Mouse (Mus musculus) megakaryocyte, embryonic 14.5 days (primary cell): ENCODE measurements around the gene Gm45717. TPM values are rescaled to one million over a fixed set of nuclear protein-coding genes. Genes with fewer than 3 reads are reported as not detected.

Experiments used
- H3K27me3 ChIP-seq: replicated peaks from 2 replicates; pipeline ENCODE3; 2012; ENCODE audit warnings: inconsistent platforms
- H3K36me3 ChIP-seq: replicated peaks from 2 replicates; pipeline ENCODE3; 2012; ENCODE audit warnings: low read length, inconsistent platforms, mixed read lengths
- H3K4me1 ChIP-seq: 2 replicates; pipeline ENCODE4 v1.6.1; 2012; ENCODE audit warnings: inconsistent platforms
- H3K4me3 ChIP-seq: replicated peaks from 2 replicates; pipeline ENCODE3; 2012; ENCODE audit warnings: moderate library complexity, mild to moderate bottlenecking, inconsistent platforms
- H3K9me3 ChIP-seq: 2 replicates; pipeline ENCODE4 v1.6.1; 2012; ENCODE audit warnings: inconsistent platforms
- FLI1 ChIP-seq: IDR thresholded peaks from 2 replicates; pipeline ENCODE4 v1.6.1; 2012; ENCODE audit warnings: low read length, inconsistent platforms, mixed read lengths
- GATA1 ChIP-seq: IDR thresholded peaks from 3 replicates; pipeline ENCODE4 v1.6.1; 2012; ENCODE audit warnings: mixed read lengths, low read length, inconsistent platforms, borderline replicate concordance
- polyA plus RNA-seq: library from polyadenylated mRNA; stranded (reverse); fragments of >175 nt; gene quantifications from 2 replicates; pipeline ENCODE4 v1.2.3, GENCODE M21; 2012; ENCODE audit warnings: low replicate concordance; ENCODE audit not compliant: insufficient read depth

Gene Gm45717
- polyA plus RNA-seq, 1 experiment: not detected

DNA sequence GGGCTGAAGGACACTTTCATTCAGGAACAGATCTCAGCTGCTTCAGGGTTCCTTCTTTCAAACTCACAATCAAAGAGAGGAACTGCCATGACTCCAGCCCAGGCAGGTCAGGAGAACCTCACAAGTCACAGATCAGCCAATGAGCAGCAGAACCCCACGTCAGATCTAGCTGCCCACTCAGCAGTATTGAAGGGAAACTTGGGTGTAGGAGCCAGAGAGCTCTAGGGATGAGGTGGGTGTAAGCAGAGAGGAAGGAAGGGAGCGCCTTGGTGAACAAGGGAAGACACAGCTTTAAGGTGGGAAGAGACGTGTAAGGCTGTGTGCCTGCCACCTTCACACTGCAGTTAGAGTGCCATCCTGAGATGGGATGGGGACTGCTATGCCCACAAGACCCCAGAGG is 43.4 kb downstream of the Gm45717 start:
- H3K36me3 ChIP-seq: no peaks in the 10 kb centered on the region
- H3K4me3 ChIP-seq: peak overlapping the region; percentile 12
- no peaks in the 10 kb centered on the region for H3K27me3 ChIP-seq
- peaks cover 67% of the 10 kb centered on the region for H3K4me1 ChIP-seq
- H3K9me3 ChIP-seq: no peaks in the 10 kb centered on the region
- no peak for TF ChIP-seq GATA1

DNA sequence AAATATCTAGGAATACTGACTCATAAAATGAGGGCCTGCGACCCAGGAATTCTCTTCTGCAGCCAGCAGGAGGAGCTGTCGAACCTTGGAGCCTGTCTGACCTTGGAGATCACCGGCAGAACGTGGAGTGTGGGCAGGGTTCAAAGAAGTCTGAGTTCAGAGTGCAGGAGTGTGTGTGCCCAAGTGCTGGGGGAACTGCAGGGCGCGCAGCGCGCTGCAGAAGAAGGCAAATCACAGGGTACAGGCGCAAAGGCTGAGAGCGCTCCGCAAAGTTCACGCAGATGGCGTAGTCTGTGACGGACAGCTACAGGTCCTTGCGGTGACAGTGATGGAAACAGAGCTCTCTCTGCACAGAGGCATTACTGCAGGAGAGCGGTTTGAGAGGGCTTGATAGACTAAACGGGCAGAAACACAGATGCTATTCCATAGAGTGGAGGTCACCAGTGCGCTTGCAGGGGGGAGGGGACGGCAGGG is 47.1 kb downstream of the Gm45717 start:
- TF ChIP-seq GATA1: no peak
- TF ChIP-seq FLI1: no peak
- Histone ChIP-seq H3K4me1 (peaks cover 60% of the 10 kb centered on the region), H3K4me3 (peak overlapping the region; percentile 91), H3K9me3 (no peaks in the 10 kb centered on the region), H3K36me3 (no peaks in the 10 kb centered on the region), H3K27me3 (peaks cover 3% of the 10 kb centered on the region)

DNA sequence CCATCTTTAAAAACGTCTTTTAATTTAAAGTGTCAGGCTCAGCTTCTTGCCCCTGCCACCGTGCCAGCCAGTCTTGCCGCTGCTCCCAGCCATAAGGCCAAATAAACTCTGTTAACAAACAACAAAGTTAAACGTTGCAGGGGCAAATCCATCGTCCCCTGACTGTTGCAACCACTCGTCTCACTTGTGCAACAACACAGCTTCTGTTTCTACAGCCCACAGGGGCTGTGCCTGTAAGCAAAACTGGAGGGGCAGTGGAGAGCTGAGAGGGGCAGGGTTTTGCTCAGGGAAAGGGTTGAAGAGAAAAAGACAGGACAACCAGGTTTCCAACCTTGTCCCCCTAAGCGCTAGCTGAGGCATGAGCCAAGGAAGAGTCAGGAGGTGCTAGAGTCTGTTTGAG is 47.6 kb downstream of the Gm45717 start:
- H3K4me3 ChIP-seq: peak overlapping the region; percentile 91
- TF ChIP-seq GATA1 (no peak), FLI1 (no peak)
- peaks cover 63% of the 10 kb centered on the region for H3K4me1 ChIP-seq
- H3K9me3 ChIP-seq: no peaks in the 10 kb centered on the region
- H3K36me3 ChIP-seq: no peaks in the 10 kb centered on the region
- H3K27me3 ChIP-seq: peaks cover 3% of the 10 kb centered on the region

DNA sequence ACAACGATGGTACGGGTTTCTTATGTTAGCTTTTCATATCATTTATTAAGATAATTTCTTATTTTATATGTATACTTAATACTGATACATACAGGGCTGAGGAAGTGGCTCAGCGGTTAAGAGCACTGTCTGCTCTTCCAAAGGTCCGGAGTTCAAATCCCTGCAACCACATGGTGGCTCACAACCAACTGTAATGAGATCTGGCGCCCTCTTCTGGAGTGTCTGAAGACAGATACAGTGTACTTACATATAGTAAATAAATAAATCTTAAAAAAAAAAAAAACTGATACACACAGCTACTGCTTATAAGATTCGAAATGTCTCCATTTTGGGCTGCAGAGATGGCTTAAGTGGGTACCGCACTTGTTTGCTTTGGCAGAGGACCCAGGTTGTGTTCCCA is 48.0 kb downstream of the Gm45717 start:
- H3K4me1 ChIP-seq: peaks cover 61% of the 10 kb centered on the region
- H3K9me3 ChIP-seq: no peaks in the 10 kb centered on the region
- peaks cover 3% of the 10 kb centered on the region for H3K27me3 ChIP-seq
- no peaks in the 10 kb centered on the region for H3K36me3 ChIP-seq
- no peak for TF ChIP-seq GATA1
- TF ChIP-seq FLI1: no peak
- no peak overlapping the region for H3K4me3 ChIP-seq

DNA sequence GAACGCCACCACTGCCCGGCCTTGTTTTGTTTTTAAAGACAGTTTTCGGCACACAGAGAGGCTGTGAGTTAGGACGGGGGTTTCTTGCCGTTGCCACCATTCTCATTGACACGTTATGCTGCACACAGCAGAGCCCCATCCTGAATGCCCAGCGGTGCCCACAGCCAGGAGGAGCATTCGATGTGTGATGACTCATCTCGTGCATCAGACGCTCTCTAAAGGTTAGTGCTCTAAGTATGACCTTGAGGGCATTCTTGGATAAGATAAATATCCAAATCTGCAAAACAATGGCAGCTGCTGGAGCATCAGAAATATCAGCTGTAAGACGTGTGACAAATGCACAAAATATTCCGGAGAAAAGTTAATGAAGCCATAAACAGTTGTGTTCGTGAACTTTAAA is 48.6 kb downstream of the Gm45717 start:
- peaks cover 3% of the 10 kb centered on the region for H3K27me3 ChIP-seq
- H3K9me3 ChIP-seq: no peaks in the 10 kb centered on the region
- H3K4me3 ChIP-seq: no peak overlapping the region
- H3K4me1 ChIP-seq: peaks cover 55% of the 10 kb centered on the region
- TF ChIP-seq FLI1 (no peak), GATA1 (no peak)
- peaks cover under 1% of the 10 kb centered on the region for H3K36me3 ChIP-seq

DNA sequence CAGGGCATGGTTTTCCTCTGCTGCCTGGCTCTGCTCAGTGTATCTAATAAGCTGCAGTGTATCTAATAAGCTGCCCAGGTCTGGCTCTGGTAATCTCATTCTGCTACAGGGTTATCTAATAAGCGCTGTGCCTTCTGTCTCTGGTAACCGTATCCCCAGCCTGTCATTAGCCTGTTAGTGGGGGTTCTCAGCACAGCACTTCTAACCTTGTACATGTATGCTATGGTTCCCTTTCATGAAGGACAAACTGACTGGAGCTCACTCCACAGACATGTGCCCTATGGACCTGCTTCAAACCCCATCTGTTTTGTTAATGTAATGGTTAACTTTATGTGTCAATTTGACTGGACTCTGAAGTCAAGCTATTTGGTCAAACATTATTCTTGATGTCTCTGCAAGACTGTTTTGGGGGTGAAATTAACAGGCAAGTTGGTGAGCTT is 50.1 kb downstream of the Gm45717 start:
- TF ChIP-seq GATA1 (no peak), FLI1 (no peak)
- H3K9me3 ChIP-seq: no peaks in the 10 kb centered on the region
- H3K4me1 ChIP-seq: peaks cover 53% of the 10 kb centered on the region
- H3K4me3 ChIP-seq: no peak overlapping the region
- peaks cover 8% of the 10 kb centered on the region for H3K36me3 ChIP-seq
- peaks cover 3% of the 10 kb centered on the region for H3K27me3 ChIP-seq

DNA sequence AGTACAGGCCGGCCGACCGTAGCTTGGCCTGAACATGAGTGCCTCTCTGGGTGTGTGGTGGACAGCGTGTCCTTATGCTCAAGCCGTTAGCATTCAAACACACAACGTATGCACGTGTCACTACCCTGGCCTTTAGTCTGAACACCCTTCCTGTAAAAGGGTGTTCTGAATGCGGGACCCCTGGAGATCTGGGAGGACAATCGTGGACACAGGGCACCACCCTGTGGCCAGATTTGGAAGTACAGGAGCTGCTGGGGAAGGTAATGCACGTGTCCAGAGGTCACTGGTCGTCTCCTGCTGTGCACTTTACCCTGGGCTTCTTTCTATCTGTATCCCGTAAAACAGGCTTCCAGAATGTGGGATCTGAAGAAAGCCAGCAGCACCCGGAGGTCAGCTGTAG is 52.5 kb downstream of the Gm45717 start:
- Histone ChIP-seq H3K4me3 (no peak overlapping the region), H3K36me3 (peaks cover 32% of the 10 kb centered on the region), H3K4me1 (peaks cover 41% of the 10 kb centered on the region), H3K27me3 (peaks cover 3% of the 10 kb centered on the region), H3K9me3 (no peaks in the 10 kb centered on the region)
- TF ChIP-seq FLI1: no peak
- no peak for TF ChIP-seq GATA1

DNA sequence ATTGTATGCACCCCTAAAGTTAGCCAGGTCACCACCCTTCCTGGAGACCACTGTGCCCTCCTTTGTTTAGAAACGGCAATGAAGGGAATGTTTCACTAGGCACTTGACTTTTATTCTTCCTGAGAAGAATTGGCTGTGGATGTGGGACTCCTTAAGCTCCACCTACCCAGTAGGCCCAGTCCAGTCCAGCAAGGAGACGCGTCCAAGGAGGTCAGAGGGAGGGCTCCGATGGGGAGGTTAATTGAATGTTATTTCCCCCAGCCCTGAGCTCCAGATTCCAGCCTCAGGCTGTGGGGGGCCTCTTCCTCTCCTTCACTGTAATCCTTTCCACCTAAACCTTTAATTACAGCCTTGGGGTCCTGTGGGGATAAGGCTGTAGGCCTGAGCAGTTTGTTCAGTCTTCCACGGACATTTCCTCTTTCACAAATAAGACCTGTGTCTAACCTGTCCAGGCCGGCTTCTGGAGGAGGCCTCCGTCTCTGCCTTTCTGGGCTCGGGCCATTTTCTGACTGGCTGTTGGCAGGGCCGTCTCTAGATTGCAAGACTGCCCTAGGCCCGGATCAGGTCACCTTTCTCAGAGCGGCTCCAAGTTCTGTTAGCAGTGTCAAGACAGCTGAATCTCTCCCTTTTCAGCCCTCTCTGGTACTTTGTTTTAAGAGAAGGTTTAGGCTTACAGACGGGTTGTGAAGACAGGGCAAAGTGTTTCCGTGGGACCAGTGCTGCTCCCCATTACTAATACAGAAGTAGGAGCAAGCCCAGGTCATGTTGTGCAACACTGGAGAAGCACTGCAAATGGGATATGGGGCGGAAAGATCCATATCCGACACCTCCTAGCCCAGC is 53.5 kb downstream of the Gm45717 start:
- peaks cover 42% of the 10 kb centered on the region for H3K36me3 ChIP-seq
- no peaks in the 10 kb centered on the region for H3K9me3 ChIP-seq
- peaks cover 39% of the 10 kb centered on the region for H3K4me1 ChIP-seq
- no peak for TF ChIP-seq FLI1
- no peak overlapping the region for H3K4me3 ChIP-seq
- peaks cover 3% of the 10 kb centered on the region for H3K27me3 ChIP-seq

DNA sequence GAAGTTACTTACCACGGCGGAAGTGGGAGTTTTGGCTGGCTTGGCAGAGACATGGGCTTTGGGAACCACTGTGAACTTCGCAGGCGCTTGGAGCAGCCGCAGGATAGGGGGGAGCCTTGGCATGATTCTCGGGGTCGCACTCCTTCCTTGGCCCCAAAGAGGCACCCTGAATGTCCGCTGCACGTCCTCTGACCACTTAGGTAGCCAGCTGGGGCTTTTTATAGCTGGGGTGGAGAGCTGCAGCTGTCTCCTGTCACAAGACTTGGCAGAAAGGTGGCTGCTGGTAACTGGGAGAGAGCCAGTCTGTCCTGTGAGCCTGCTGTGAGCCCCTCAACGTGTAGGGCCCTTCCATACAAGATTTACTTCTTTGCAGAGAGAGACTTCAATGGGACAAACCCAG is 55.5 kb downstream of the Gm45717 start, which contains the start of gene Cox8b:
Gene Cox8b (minus strand): TSS at position 227 of the 400 bp plus-strand sequence.
- no peak within 1 kb of the TSS for H3K4me3 ChIP-seq
- H3K4me1 ChIP-seq: peaks cover 30% of the 10 kb centered on the region
- no peaks in the 10 kb centered on the region for H3K27me3 ChIP-seq
- no peaks in the 10 kb centered on the region for H3K9me3 ChIP-seq
- H3K36me3 ChIP-seq: peaks cover 60% of the 10 kb centered on the region
- TF ChIP-seq GATA1 (no peak), FLI1 (no peak)

Other genes with a start within 250 kb of the Gm45717 start
- gene Cyp2e1, start 192.2 kb downstream of the Gm45717 start, polyA plus RNA-seq: not detected in 2 replicates
- gene Syce1, start 168.1 kb downstream of the Gm45717 start, polyA plus RNA-seq: 0.38 TPM in 1 of 2 replicates, not detected in the other
- 1.8 TPM in 1 of 2 replicates, not detected in the other for gene Zfp941, start 133.8 kb downstream of the Gm45717 start, polyA plus RNA-seq
- not detected in 2 replicates for gene Urah, start 120.9 kb downstream of the Gm45717 start, polyA plus RNA-seq
- 1.1 TPM in 1 of 2 replicates, not detected in the other for gene Scgb1c1, start 110.4 kb downstream of the Gm45717 start, polyA plus RNA-seq
- 0.13 TPM in 1 of 2 replicates, not detected in the other for gene Odf3, start 108.1 kb downstream of the Gm45717 start, polyA plus RNA-seq
- not detected in 2 replicates for gene Gm45785, start 99.6 kb downstream of the Gm45717 start, polyA plus RNA-seq
- gene Ric8a, start 99.0 kb downstream of the Gm45717 start, polyA plus RNA-seq: 57.2 and 112 TPM in 2 replicates
- gene Bet1l, start 98.4 kb downstream of the Gm45717 start, polyA plus RNA-seq: 4.0 and 23.4 TPM in 2 replicates
- 16.6 and 130 TPM in 2 replicates for gene Psmd13, start 74.0 kb downstream of the Gm45717 start, polyA plus RNA-seq
- 25.1 and 60.6 TPM in 2 replicates for gene Sirt3, start 73.6 kb downstream of the Gm45717 start, polyA plus RNA-seq
- not detected in 2 replicates for gene Cox8b, start 55.5 kb downstream of the Gm45717 start, polyA plus RNA-seq
- gene Nlrp6, start 35.0 kb downstream of the Gm45717 start, polyA plus RNA-seq: 18.0 and 21.3 TPM in 2 replicates
- 6.6 and 7.4 TPM in 2 replicates for gene Pgghg, start 14.5 kb downstream of the Gm45717 start, polyA plus RNA-seq
- gene Ifitm5, start 5.6 kb downstream of the Gm45717 start, polyA plus RNA-seq: not detected in 2 replicates
- 93.8 and 722 TPM in 2 replicates for gene Ifitm2, start 50 bp upstream of the Gm45717 start, polyA plus RNA-seq
- gene Ifitm1, start 11.3 kb upstream of the Gm45717 start, polyA plus RNA-seq: 27.5 and 76.2 TPM in 2 replicates
- gene Ifitm3, start 54.8 kb upstream of the Gm45717 start, polyA plus RNA-seq: 28.6 and 151 TPM in 2 replicates
- 0.91 TPM in 1 of 2 replicates, not detected in the other for gene Ifitm6, start 62.0 kb upstream of the Gm45717 start, polyA plus RNA-seq
- gene Gm17387, start 73.2 kb upstream of the Gm45717 start, polyA plus RNA-seq: not detected in 2 replicates
- 11.5 and 17.3 TPM in 2 replicates for gene B4galnt4, start 105.2 kb upstream of the Gm45717 start, polyA plus RNA-seq
- 2.5 and 3.0 TPM in 2 replicates for gene Pkp3, start 122.3 kb upstream of the Gm45717 start, polyA plus RNA-seq
- gene Sigirr, start 144.6 kb upstream of the Gm45717 start, polyA plus RNA-seq: 41.8 and 92.9 TPM in 2 replicates
- gene Ano9, start 161.9 kb upstream of the Gm45717 start, polyA plus RNA-seq: not detected in 2 replicates
- 32.9 and 81.5 TPM in 2 replicates for gene Ptdss2, start 166.4 kb upstream of the Gm45717 start, polyA plus RNA-seq
- 26.5 and 43.0 TPM in 2 replicates for gene Rnh1, start 216.9 kb upstream of the Gm45717 start, polyA plus RNA-seq
- 51.3 and 84.0 TPM in 2 replicates for gene Hras, start 238.1 kb upstream of the Gm45717 start, polyA plus RNA-seq
- gene Lrrc56, start 238.2 kb upstream of the Gm45717 start, polyA plus RNA-seq: 12.2 and 18.5 TPM in 2 replicates